Mouse (Mus musculus) embryonic facial prominence, embryonic 14.5 days (tissue): Measurements from ENCODE around the gene Chst1. TPM values are rescaled to one million over a fixed set of nuclear protein-coding genes. Genes with fewer than 3 reads are reported as not detected.

ENCODE experiments used
- ATAC-seq: fragments of 200-750 bp; cut with Nextera tagmentation; 2 replicates; pipeline ENCODE4 v1.8.0; 2017; ENCODE audit warnings: low read depth, moderate number of reproducible peaks, moderate TSS enrichment
- DNase-seq: peaks from one replicate; pipeline ENCODE4 v3.0.0-alpha.2; 2015; ENCODE audit warnings: low spot score
- H3K27ac ChIP-seq: fragments of 300-500 bp; sonication (generic); replicated peaks from 2 replicates; pipeline ENCODE4 v1.5.1; 2014; ENCODE audit warnings: low read depth, mild to moderate bottlenecking, low read length, moderate library complexity
- H3K27me3 ChIP-seq: fragments of 300-500 bp; sonication (generic); replicated peaks from 2 replicates; pipeline ENCODE4 v1.6.1; 2014; ENCODE audit warnings: low read length; ENCODE audit not compliant: control insufficient read depth, insufficient read depth
- H3K36me3 ChIP-seq: fragments of 300-500 bp; sonication (generic); 2 replicates; pipeline ENCODE4 v1.6.1; 2014; ENCODE audit warnings: low read length, mixed read lengths; ENCODE audit not compliant: control insufficient read depth, insufficient read depth
- H3K4me1 ChIP-seq: fragments of 300-500 bp; sonication (generic); 2 replicates; pipeline ENCODE4 v1.6.1; 2014; ENCODE audit warnings: antibody characterized with exemption, low read length; ENCODE audit not compliant: control insufficient read depth, insufficient read depth
- H3K4me2 ChIP-seq: fragments of 300-500 bp; sonication (generic); 2 replicates; pipeline ENCODE4 v1.6.1; 2014; ENCODE audit warnings: low read depth, mild to moderate bottlenecking, low read length, moderate library complexity, mixed read lengths
- H3K4me3 ChIP-seq: fragments of 300-500 bp; sonication (generic); 2 replicates; pipeline ENCODE4 v1.5.1; 2014; ENCODE audit warnings: low read depth, mild to moderate bottlenecking, low read length
- H3K9ac ChIP-seq: fragments of 300-500 bp; sonication (generic); 2 replicates; pipeline ENCODE4 v1.6.1; 2014; ENCODE audit warnings: low read depth, mild to moderate bottlenecking, low read length, moderate library complexity, mixed read lengths
- H3K9me3 ChIP-seq: fragments of 300-500 bp; sonication (generic); 2 replicates; pipeline ENCODE4 v1.6.1; 2016; ENCODE audit warnings: low read length; ENCODE audit not compliant: control insufficient read depth
- WGBS: fragments of 180-500 bp; shearing (Covaris S2); extraction: QIAGEN DNeasy Blood & Tissue Kit; methylation state at CpG from one replicate; pipeline ENCODE4 v1.1.7; 2014; 5-methylcytosine and 5-hydroxymethylcytosine counted together
- polyA plus RNA-seq: library from polyadenylated mRNA; unstranded; fragments of >200 nt; fragmentation: Nextera tagmentation; extraction: Ambion mirVana; gene quantifications from 2 replicates; pipeline ENCODE4 v1.2.1, GENCODE M21; 2014

Gene Chst1
- polyA plus RNA-seq, 1 experiment from 2014 or later, result 8.6 TPM

GRCm38 (mm10) chr2:92617077-92617756 is 17.7 kb downstream of the Chst1 start:
- no peaks in the 10 kb centered on the region for H3K4me1 ChIP-seq
- H3K27ac ChIP-seq, result no peak overlapping the region
- H3K9me3 ChIP-seq, result no peaks in the 10 kb centered on the region
- peaks cover 9% of the 10 kb centered on the region; the same call in 1 of the 2 replicates for H3K36me3 ChIP-seq
- H3K4me3 ChIP-seq, result no peak overlapping the region
- H3K4me2 ChIP-seq, result no peak overlapping the region
- ATAC-seq (no peak), DNase-seq (no peak)
- H3K9ac ChIP-seq, result no peak overlapping the region
- 75% methylated on average over 16 of the region's 16 CpGs for WGBS
- no peaks in the 10 kb centered on the region for H3K27me3 ChIP-seq

GRCm38 (mm10) chr2:92618016-92618415 is 18.5 kb downstream of the Chst1 start:
- ATAC-seq (no peak), DNase-seq (no peak)
- no peak overlapping the region for H3K4me2 ChIP-seq
- H3K9ac ChIP-seq, result no peak overlapping the region
- H3K36me3 ChIP-seq, result peaks cover 9% of the 10 kb centered on the region; the same call in 1 of the 2 replicates
- no peaks in the 10 kb centered on the region for H3K27me3 ChIP-seq
- H3K27ac ChIP-seq, result peak overlapping the region; percentile 39; the same call in 1 of the 2 replicates
- H3K4me3 ChIP-seq, result no peak overlapping the region
- H3K9me3 ChIP-seq, result no peaks in the 10 kb centered on the region
- H3K4me1 ChIP-seq, result no peaks in the 10 kb centered on the region
- WGBS, result 57% methylated on average over 6 of the region's 6 CpGs

- H3K9ac ChIP-seq, result no peak overlapping the region
- H3K27ac ChIP-seq, result no peak overlapping the region
- H3K4me1 ChIP-seq, result no peaks in the 10 kb centered on the region
- no peak overlapping the region for H3K4me3 ChIP-seq
- H3K36me3 ChIP-seq, result no peaks in the 10 kb centered on the region
- WGBS, result 66% methylated on average over 2 of the region's 2 CpGs
- ATAC-seq, result no peak
- H3K4me2 ChIP-seq, result no peak overlapping the region
- no peak for DNase-seq
- no peaks in the 10 kb centered on the region for H3K9me3 ChIP-seq
- H3K27me3 ChIP-seq, result no peaks in the 10 kb centered on the region
These were observed 28.1 kb downstream of the Chst1 start for GRCm38 (mm10) chr2:92627633-92628032.

DNA sequence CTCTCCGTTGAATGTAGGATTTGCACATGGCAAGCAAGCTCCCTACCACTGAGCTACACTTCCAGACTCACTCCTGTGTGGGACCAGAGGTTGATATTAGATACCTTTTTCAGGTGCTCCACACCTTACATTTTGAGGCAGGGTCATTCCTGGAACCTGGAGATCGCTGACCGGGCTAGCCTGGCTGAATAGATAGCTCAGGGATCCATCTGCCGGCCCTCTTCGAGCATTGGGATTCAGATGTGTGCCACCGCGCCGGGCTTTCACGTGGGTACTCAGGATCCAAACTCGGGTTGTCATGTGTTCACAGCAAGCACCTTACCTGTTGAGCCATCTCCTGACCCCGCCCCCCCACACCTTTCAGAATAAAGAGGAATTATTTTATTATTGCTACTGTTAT is 31.3 kb downstream of the Chst1 start:
- Histone ChIP-seq H3K9me3 (no peaks in the 10 kb centered on the region), H3K36me3 (no peaks in the 10 kb centered on the region), H3K27me3 (no peaks in the 10 kb centered on the region), H3K9ac (no peak overlapping the region), H3K4me1 (no peaks in the 10 kb centered on the region), H3K27ac (no peak overlapping the region), H3K4me2 (no peak overlapping the region), H3K4me3 (no peak overlapping the region)
- 90% methylated on average over 11 of the region's 11 CpGs for WGBS
- no peak for DNase-seq
- ATAC-seq, result no peak

DNA sequence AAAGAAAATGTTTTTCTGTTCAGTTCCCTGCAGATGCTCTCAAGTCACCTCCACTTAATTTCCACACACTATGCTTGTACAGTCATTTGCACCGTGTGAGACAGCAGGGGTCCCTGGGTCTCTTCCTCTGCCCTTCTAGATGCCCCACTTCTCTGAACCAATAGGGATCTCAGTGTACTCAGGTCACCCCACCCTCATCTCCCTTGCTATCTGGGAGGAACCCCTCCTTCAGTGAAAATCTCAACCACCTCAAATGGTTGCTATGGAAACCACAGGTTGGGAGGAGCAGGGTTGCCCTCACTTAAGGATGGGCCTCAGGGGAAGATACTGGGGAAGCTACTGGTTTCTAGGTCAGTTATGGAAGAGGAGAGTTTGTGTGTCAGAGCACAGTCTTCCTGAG is 32.5 kb downstream of the Chst1 start:
- Histone ChIP-seq H3K9me3 (no peaks in the 10 kb centered on the region), H3K27ac (no peak overlapping the region), H3K27me3 (no peaks in the 10 kb centered on the region), H3K4me2 (no peak overlapping the region), H3K4me3 (no peak overlapping the region), H3K36me3 (no peaks in the 10 kb centered on the region), H3K4me1 (no peaks in the 10 kb centered on the region), H3K9ac (no peak overlapping the region)
- no peak for DNase-seq
- no peak for ATAC-seq
- whole genome bisulfite sequencing, result 54% methylated on average over 1 of the region's 1 CpGs

- 23% methylated on average over 8 of the region's 8 CpGs for WGBS
These were observed 41.0 kb downstream of the Chst1 start for GRCm38 (mm10) chr2:92640555-92640954.

GRCm38 (mm10) chr2:92645282-92646037 is 46.0 kb downstream of the Chst1 start:
- ATAC-seq, result no peak
- H3K27ac ChIP-seq, result 0 out of 2 replicates have a peak overlapping the region, but pooled peaks have one; percentile 4

More at GRCm38 (mm10) chr2:92640555-92640954, 41.0 kb downstream of the Chst1 start:
- no peak for ATAC-seq
- Histone ChIP-seq H3K27ac (no peak overlapping the region), H3K4me3 (no peak overlapping the region), H3K9ac (no peak overlapping the region), H3K27me3 (no peaks in the 10 kb centered on the region), H3K4me2 (no peak overlapping the region), H3K4me1 (peaks cover 5% of the 10 kb centered on the region), H3K9me3 (no peaks in the 10 kb centered on the region), H3K36me3 (no peaks in the 10 kb centered on the region)
- peak; percentile 23 for DNase-seq

DNA sequence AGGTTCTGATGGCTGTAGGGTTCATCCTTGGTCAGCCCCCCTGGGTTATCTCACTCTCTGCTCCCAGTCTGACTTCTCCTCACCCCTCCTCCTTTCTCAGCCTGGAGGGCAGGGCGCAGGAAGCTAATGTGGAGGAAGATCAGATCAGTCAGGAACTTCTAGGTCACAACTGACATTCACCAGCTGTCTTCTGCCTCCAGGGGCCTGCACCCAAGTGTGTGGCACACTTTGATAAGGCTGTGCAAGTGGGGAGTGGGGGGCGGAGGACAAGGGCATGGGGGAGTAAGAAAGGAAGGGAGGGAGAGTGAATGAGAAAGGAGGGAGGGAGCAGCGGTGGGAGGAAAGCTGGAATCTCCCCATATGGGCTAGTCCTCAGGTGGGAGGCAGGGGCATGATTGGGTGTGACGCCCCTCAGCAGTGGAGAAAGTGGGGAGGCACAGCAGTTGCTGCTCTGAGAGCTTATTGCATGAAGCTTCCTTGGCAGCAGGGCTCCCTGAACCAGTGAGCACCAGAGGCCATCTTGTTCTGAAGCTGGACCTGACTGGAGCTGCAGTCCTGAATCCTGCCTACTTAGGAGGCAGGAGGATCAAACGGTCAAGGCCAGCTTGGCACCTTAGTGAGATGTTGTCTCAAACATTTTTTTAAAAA is 49.8 kb downstream of the Chst1 start:
- Histone ChIP-seq H3K27ac (no peak overlapping the region), H3K9ac (no peak overlapping the region), H3K4me3 (no peak overlapping the region), H3K4me2 (no peak overlapping the region), H3K27me3 (no peaks in the 10 kb centered on the region), H3K4me1 (peaks cover 6% of the 10 kb centered on the region), H3K36me3 (no peaks in the 10 kb centered on the region), H3K9me3 (no peaks in the 10 kb centered on the region)
- 44% methylated on average over 5 of the region's 5 CpGs for WGBS
- DNase-seq (no peak), ATAC-seq (no peak)

More at GRCm38 (mm10) chr2:92645282-92646037, 46.0 kb downstream of the Chst1 start:
- Histone ChIP-seq H3K4me1 (peaks cover 6% of the 10 kb centered on the region), H3K4me3 (no peak overlapping the region), H3K36me3 (no peaks in the 10 kb centered on the region), H3K9ac (no peak overlapping the region), H3K27me3 (no peaks in the 10 kb centered on the region), H3K9me3 (no peaks in the 10 kb centered on the region), H3K4me2 (no peak overlapping the region)
- peak; percentile 50 for DNase-seq
- 44% methylated on average over 7 of the region's 7 CpGs for WGBS
